Mouse (Mus musculus) spleen, adult 2 months (tissue): Measurements from ENCODE around the gene Olfr157.
"Not testable (repeated sequence)": the region's sequence is repeated elsewhere in the genome, so short reads cannot be mapped to it uniquely, and the experiment has no call there.

Experiments
- CTCF ChIP-seq: fragments of 200-500 bp; IDR thresholded peaks from 2 replicates; pipeline ENCODE4 v1.5.1; 2011; ENCODE audit warnings: mild to moderate bottlenecking, inconsistent platforms; ENCODE audit not compliant: insufficient read depth, insufficient read length, insufficient replicate concordance; ENCODE audit errors: extremely low read depth
- POLR2A ChIP-seq: fragments of 200-500 bp; IDR thresholded peaks from 2 replicates; pipeline ENCODE4 v1.6.1; 2011; ENCODE audit warnings: low read depth, low read length, inconsistent platforms

DNA sequence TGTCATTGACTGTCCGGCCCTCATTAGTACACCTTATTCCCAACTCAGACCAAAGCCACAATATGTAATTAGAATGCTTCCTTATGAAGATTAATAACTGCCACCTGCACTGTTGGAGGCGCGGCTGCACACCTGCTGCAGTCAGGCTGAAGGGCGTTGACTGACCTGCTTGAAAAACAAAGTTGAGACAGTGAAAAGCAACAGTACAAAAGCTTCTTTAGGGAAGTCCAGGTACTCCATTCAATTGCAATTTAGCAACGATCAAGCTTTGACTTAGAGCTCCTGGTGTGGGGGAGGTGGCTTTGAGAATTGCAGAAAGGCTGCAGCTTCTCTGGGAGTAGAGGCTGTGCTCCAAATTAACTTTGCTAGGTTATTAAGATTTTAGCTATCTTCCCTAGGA, 44.2 kb downstream of the Olfr157 start:
- not testable (repeated sequence) for TF ChIP-seq CTCF, POLR2A
